Mouse (Mus musculus) E14TG2a.4 (cell line): Measurements from ENCODE around the gene Nxpe5.

ENCODE experiments used
- CTCF ChIP-seq: conservative IDR thresholded peaks from 2 replicates; pipeline ENCODE4 v1.5.1; 2014; ENCODE audit warnings: low read length
- POU5F1 ChIP-seq: IDR thresholded peaks from 2 replicates; pipeline ENCODE4 v1.6.1; 2014; ENCODE audit warnings: low read length, borderline replicate concordance

DNA sequence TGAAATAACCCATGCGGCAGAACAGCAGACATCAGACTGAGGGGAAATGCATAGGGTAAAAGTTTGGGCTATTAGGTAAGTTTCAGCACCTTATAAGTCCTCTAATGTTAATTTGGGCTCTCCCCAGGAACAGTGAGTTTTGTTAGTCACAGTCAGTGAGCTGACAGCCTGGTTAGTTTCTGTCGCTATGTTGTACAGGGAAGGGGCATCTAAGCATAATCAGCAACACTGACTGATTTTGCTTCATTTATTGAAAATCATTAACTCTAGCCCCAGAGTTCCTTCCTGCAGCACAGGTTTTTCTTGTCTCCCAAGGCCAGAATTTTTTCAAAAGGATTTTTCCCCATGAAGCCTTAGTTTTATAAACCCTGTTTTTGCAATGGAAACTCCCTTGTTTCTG lies 8.1 kb downstream of the Nxpe5 start:
- TF ChIP-seq CTCF (no peak), POU5F1 (no peak)
